Mouse (Mus musculus) megakaryocyte, embryonic 14.5 days (primary cell): ENCODE measurements around the gene Coq8a. TPM values are rescaled to one million over a fixed set of nuclear protein-coding genes. Genes with fewer than 3 reads are reported as not detected.

Experiments
- H3K27me3 ChIP-seq: replicated peaks from 2 replicates; pipeline ENCODE3; 2012; ENCODE audit warnings: inconsistent platforms
- H3K36me3 ChIP-seq: replicated peaks from 2 replicates; pipeline ENCODE3; 2012; ENCODE audit warnings: low read length, inconsistent platforms, mixed read lengths
- H3K4me1 ChIP-seq: 2 replicates; pipeline ENCODE4 v1.6.1; 2012; ENCODE audit warnings: inconsistent platforms
- H3K4me3 ChIP-seq: replicated peaks from 2 replicates; pipeline ENCODE3; 2012; ENCODE audit warnings: moderate library complexity, mild to moderate bottlenecking, inconsistent platforms
- H3K9me3 ChIP-seq: 2 replicates; pipeline ENCODE4 v1.6.1; 2012; ENCODE audit warnings: inconsistent platforms
- FLI1 ChIP-seq: IDR thresholded peaks from 2 replicates; pipeline ENCODE4 v1.6.1; 2012; ENCODE audit warnings: low read length, inconsistent platforms, mixed read lengths
- GATA1 ChIP-seq: IDR thresholded peaks from 3 replicates; pipeline ENCODE4 v1.6.1; 2012; ENCODE audit warnings: mixed read lengths, low read length, inconsistent platforms, borderline replicate concordance
- polyA plus RNA-seq: library from polyadenylated mRNA; stranded (reverse); fragments of >175 nt; gene quantifications from 2 replicates; pipeline ENCODE4 v1.2.3, GENCODE M21; 2012; ENCODE audit warnings: low replicate concordance; ENCODE audit not compliant: insufficient read depth

The Coq8a gene
- polyA plus RNA-seq, 1 experiment = 3.1 TPM

- Histone ChIP-seq H3K4me1 (peaks cover 42% of the 10 kb centered on the region), H3K36me3 (peaks cover 96% of the 10 kb centered on the region), H3K27me3 (peaks cover 3% of the 10 kb centered on the region)
Observed at GRCm38 (mm10) chr1:180166533-180166932, 32.9 kb downstream of the Coq8a start.

GRCm38 (mm10) chr1:180162986-180163385 lies 36.4 kb downstream of the Coq8a start:
- TF ChIP-seq FLI1 (no peak), GATA1 (no peak)
- Histone ChIP-seq H3K36me3 (peaks cover 92% of the 10 kb centered on the region), H3K9me3 (no peaks in the 10 kb centered on the region), H3K4me1 (peaks cover 23% of the 10 kb centered on the region), H3K4me3 (no peak overlapping the region), H3K27me3 (no peaks in the 10 kb centered on the region)

More at GRCm38 (mm10) chr1:180166533-180166932, 32.9 kb downstream of the Coq8a start:
- TF ChIP-seq FLI1 = no peak
- H3K9me3 ChIP-seq = peaks cover 11% of the 10 kb centered on the region
- H3K4me3 ChIP-seq = no peak overlapping the region

GRCm38 (mm10) chr1:180161566-180162355 lies 37.6 kb downstream of the Coq8a start:
- no peaks in the 10 kb centered on the region for H3K9me3 ChIP-seq
- peaks cover 16% of the 10 kb centered on the region for H3K4me1 ChIP-seq
- no peak overlapping the region for H3K4me3 ChIP-seq
- H3K27me3 ChIP-seq = no peaks in the 10 kb centered on the region
- H3K36me3 ChIP-seq = peaks cover 79% of the 10 kb centered on the region
- TF ChIP-seq GATA1 (no peak), FLI1 (no peak)

GRCm38 (mm10) chr1:180161160-180161559 lies 38.2 kb downstream of the Coq8a start:
- Histone ChIP-seq H3K9me3 (no peaks in the 10 kb centered on the region), H3K4me3 (no peak overlapping the region), H3K27me3 (no peaks in the 10 kb centered on the region), H3K4me1 (peaks cover 16% of the 10 kb centered on the region), H3K36me3 (peaks cover 73% of the 10 kb centered on the region)
- no peak for TF ChIP-seq FLI1
- no peak for TF ChIP-seq GATA1

GRCm38 (mm10) chr1:180160545-180160944 lies 38.9 kb downstream of the Coq8a start:
- Histone ChIP-seq H3K4me1 (peaks cover 16% of the 10 kb centered on the region), H3K27me3 (no peaks in the 10 kb centered on the region), H3K36me3 (peaks cover 71% of the 10 kb centered on the region), H3K4me3 (no peak overlapping the region), H3K9me3 (no peaks in the 10 kb centered on the region)
- no peak for TF ChIP-seq GATA1
- TF ChIP-seq FLI1 = no peak

GRCm38 (mm10) chr1:180158648-180159047 lies 40.8 kb downstream of the Coq8a start:
- Histone ChIP-seq H3K4me1 (peaks cover 16% of the 10 kb centered on the region), H3K4me3 (no peak overlapping the region), H3K9me3 (no peaks in the 10 kb centered on the region), H3K27me3 (no peaks in the 10 kb centered on the region), H3K36me3 (peaks cover 66% of the 10 kb centered on the region)
- TF ChIP-seq FLI1 (no peak), GATA1 (no peak)

GRCm38 (mm10) chr1:180151191-180151590 lies 48.2 kb downstream of the Coq8a start:
- peaks cover 28% of the 10 kb centered on the region for H3K4me1 ChIP-seq
- no peaks in the 10 kb centered on the region for H3K27me3 ChIP-seq
- TF ChIP-seq GATA1 (no peak), FLI1 (no peak)
- no peak overlapping the region for H3K4me3 ChIP-seq
- no peaks in the 10 kb centered on the region for H3K9me3 ChIP-seq
- peaks cover 78% of the 10 kb centered on the region for H3K36me3 ChIP-seq

GRCm38 (mm10) chr1:180148563-180148962 lies 50.8 kb downstream of the Coq8a start:
- peaks cover 86% of the 10 kb centered on the region for H3K36me3 ChIP-seq
- TF ChIP-seq GATA1 = no peak
- no peak for TF ChIP-seq FLI1
- no peaks in the 10 kb centered on the region for H3K9me3 ChIP-seq
- no peak overlapping the region for H3K4me3 ChIP-seq
- peaks cover 37% of the 10 kb centered on the region for H3K4me1 ChIP-seq
- no peaks in the 10 kb centered on the region for H3K27me3 ChIP-seq

GRCm38 (mm10) chr1:180148036-180148435 lies 51.4 kb downstream of the Coq8a start:
- no peaks in the 10 kb centered on the region for H3K27me3 ChIP-seq
- peaks cover 37% of the 10 kb centered on the region for H3K4me1 ChIP-seq
- no peak for TF ChIP-seq GATA1
- no peak for TF ChIP-seq FLI1
- H3K9me3 ChIP-seq = no peaks in the 10 kb centered on the region
- H3K36me3 ChIP-seq = peaks cover 85% of the 10 kb centered on the region
- H3K4me3 ChIP-seq = peak overlapping the region; percentile 51

GRCm38 (mm10) chr1:180140970-180141369 lies 58.4 kb downstream of the Coq8a start:
- Histone ChIP-seq H3K9me3 (no peaks in the 10 kb centered on the region), H3K4me3 (no peak overlapping the region), H3K36me3 (peaks cover 87% of the 10 kb centered on the region), H3K4me1 (peaks cover 7% of the 10 kb centered on the region; the same call in 1 of the 2 replicates), H3K27me3 (no peaks in the 10 kb centered on the region)
- no peak for TF ChIP-seq GATA1
- no peak for TF ChIP-seq FLI1
